Mouse (Mus musculus): ENCODE results near the gene Fdxacb1. TPM values are rescaled to one million over a fixed set of nuclear protein-coding genes. Genes with fewer than 3 reads are reported as not detected.

The Fdxacb1 gene
- polyA plus RNA-seq, 1 experiment from 2014 or later: 7.9 TPM

DNA sequence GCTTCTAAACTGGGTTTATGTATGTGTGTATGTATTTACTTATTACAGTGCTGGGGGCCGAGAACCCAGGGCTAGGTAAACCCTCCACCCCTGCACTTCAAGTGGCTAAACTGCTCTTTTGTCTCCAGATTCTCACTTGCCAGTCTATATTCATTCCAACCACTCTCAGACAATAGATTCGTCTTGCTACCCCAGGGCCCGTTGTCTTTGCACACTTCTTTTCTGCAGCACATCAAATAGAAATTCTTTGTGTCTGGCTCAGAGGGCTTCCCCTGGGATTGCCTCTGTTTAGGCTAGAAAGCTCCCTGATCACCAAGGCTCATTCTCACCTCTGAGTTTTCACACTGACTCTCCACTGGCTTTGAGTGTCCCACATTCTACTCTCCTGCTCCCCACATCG, 35.5 kb upstream of the Fdxacb1 start:
- H3K9ac ChIP-seq (ENCODE audit: low read depth, low read length): no peak overlapping the region
- no peak overlapping the region for H3K4me3 ChIP-seq (replicated peaks; ENCODE audit: low read depth, low read length)
- 0 out of 2 replicates have a peak, but pooled peaks cover 7% of the 10 kb centered on the region for H3K4me1 ChIP-seq (replicated peaks; ENCODE audit: insufficient read depth, low read length)
- DNase-seq (ENCODE audit: low spot score) (no peak), ATAC-seq (replicated peaks; ENCODE audit: low FRiP score, low read depth) (no peak)
- H3K36me3 ChIP-seq (ENCODE audit: insufficient read depth, low read length): no peaks in the 10 kb centered on the region
- no peak overlapping the region for H3K4me2 ChIP-seq (ENCODE audit: low read length)
- TF ChIP-seq CTCF (IDR thresholded peaks at IDR 0.05; ENCODE audit: low read depth): no peak
- no peaks in the 10 kb centered on the region for H3K27me3 ChIP-seq (ENCODE audit: insufficient read depth, low read length)
- H3K9me3 ChIP-seq (replicated peaks; ENCODE audit: low read length): no peaks in the 10 kb centered on the region
- 24% methylated on average over 4 of the region's 4 CpGs for WGBS
- H3K27ac ChIP-seq: no peak overlapping the region

- Histone ChIP-seq H3K36me3 (ENCODE audit: insufficient read depth, low read length) (no peaks in the 10 kb centered on the region), H3K27me3 (ENCODE audit: insufficient read depth, low read length) (no peaks in the 10 kb centered on the region), H3K27ac (no peak overlapping the region), H3K9ac (ENCODE audit: low read depth, low read length) (no peak overlapping the region), H3K4me2 (ENCODE audit: low read length) (no peak overlapping the region), H3K4me1 (replicated peaks; ENCODE audit: insufficient read depth, low read length) (no peaks in the 10 kb centered on the region), H3K9me3 (replicated peaks; ENCODE audit: low read length) (no peaks in the 10 kb centered on the region), H3K4me3 (replicated peaks; ENCODE audit: low read depth, low read length) (no peak overlapping the region)
- WGBS: 1% methylated on average over 9 of the region's 9 CpGs
- ATAC-seq (replicated peaks; ENCODE audit: low FRiP score, low read depth) (no peak), DNase-seq (ENCODE audit: low spot score) (peak; percentile 84)
- TF ChIP-seq CTCF (IDR thresholded peaks at IDR 0.05; ENCODE audit: low read depth): peak; percentile 92
Measured at GRCm38 (mm10) chr9:50734989-50735388, 33.0 kb upstream of the Fdxacb1 start.

DNA sequence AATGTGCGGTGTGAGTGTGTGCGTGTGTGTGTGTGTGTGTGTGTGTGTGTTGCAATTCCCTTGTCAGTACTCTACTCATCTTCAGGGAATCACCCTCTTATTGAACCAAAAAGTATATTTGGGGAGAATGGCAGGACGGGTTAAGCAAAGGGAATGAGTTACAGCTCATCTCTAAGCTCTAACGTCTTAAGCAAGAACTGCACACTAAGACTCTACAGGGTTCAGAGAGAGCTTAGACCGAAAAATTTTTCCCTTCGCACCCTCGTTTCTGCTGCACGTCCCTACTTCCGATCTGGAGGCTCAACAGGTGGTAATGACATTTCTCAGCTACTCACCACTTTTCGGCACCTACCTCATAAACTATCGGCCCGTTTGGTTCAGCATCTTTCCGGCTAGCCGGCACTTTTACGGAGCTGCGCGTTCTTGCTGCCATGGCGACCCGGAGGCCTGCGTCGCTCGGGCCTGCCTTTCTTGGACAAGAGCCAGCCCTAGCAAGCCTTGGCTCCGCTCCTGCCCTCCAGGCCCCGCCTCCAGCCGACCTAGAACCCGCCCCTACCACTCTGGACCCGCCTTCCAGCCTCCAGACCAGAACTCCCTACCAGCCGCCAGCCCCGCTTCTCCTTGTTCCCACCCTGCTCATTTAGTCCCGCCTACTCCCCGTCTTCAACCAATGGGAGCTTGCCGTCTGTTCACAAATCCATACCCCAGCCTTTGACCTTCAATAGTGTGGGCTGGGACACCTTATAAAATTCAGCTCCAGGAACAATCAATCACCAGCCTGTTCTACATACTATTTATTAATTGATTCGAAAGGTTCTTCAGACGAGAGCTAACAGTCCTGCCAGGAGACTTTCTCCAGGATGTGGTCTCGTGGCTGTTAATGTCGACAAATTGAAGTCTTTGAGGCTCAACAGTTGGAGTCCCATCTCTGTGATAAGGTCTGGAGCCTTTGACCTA, 28.8 kb upstream of the Fdxacb1 start, which contains the start of gene Dixdc1:
Dixdc1 (minus strand) TSS at position 604 of the 957 bp plus-strand sequence.
- peak; percentile 96 for DNase-seq (ENCODE audit: low spot score)
- peak; percentile 99 for ATAC-seq (replicated peaks; ENCODE audit: low FRiP score, low read depth)
- H3K4me2 ChIP-seq (ENCODE audit: low read length): peak within 1 kb of the TSS; percentile 57
- H3K4me3 ChIP-seq (replicated peaks; ENCODE audit: low read depth, low read length): peak within 1 kb of the TSS; percentile 27
- no peak within 1 kb of the TSS for H3K27ac ChIP-seq
- H3K9me3 ChIP-seq (replicated peaks; ENCODE audit: low read length): no peaks in the 10 kb centered on the region
- H3K4me1 ChIP-seq (replicated peaks; ENCODE audit: insufficient read depth, low read length): no peaks in the 10 kb centered on the region
- no peak for TF ChIP-seq CTCF (IDR thresholded peaks at IDR 0.05; ENCODE audit: low read depth)
- 12% methylated on average over 36 of the region's 36 CpGs for WGBS
- no peaks in the 10 kb centered on the region for H3K36me3 ChIP-seq (ENCODE audit: insufficient read depth, low read length)
- no peaks in the 10 kb centered on the region for H3K27me3 ChIP-seq (ENCODE audit: insufficient read depth, low read length)
- H3K9ac ChIP-seq (ENCODE audit: low read depth, low read length): no peak within 1 kb of the TSS

DNA sequence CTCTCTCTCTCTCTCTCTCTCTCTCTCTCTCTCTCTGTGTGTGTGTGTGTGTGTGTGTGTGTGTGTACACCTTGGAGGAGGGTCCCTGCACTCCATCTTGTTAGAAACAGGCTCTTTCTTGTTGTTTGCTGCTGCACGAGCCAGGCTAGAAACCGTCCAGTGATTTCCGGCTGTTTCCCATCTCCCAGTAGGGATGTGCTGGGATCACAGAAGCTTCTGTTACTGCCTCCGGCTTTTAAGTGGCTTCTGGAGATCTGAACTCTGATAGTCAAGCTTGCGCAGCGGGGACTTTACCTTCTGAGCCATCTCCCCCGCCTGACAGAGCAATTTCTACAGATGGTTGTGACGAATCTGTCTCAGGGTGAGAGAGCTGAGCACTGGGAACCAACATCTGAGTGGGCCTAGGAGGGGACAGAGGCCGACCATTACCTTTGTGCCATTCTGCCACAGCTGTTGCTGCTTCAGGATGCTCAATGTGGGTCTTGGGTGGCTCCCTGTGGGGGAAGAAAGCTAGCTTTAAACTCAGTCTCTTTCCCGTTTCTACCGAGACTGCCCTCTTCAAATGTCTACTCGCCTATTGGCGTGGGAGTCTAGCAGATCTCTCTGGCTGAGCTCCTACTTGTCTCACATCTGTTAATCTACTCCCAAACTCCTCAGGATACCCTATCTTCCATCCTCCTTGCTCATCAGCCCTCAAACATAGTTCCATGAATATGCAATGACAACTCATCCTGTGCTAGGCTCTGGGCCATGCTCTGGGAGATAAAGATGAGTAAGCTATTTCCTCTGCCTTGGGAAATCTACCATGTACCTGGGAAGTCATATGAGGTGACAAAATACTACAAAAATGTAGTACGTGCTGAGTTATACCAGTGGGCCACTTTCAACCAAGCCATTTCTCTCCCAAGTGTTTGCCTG, 26.9 kb upstream of the Fdxacb1 start:
- ATAC-seq (replicated peaks; ENCODE audit: low FRiP score, low read depth): no peak
- Histone ChIP-seq H3K9ac (ENCODE audit: low read depth, low read length) (no peak overlapping the region), H3K9me3 (replicated peaks; ENCODE audit: low read length) (no peaks in the 10 kb centered on the region), H3K4me2 (ENCODE audit: low read length) (no peak overlapping the region), H3K4me3 (replicated peaks; ENCODE audit: low read depth, low read length) (no peak overlapping the region), H3K27ac (no peak overlapping the region), H3K4me1 (replicated peaks; ENCODE audit: insufficient read depth, low read length) (no peaks in the 10 kb centered on the region), H3K36me3 (ENCODE audit: insufficient read depth, low read length) (no peaks in the 10 kb centered on the region), H3K27me3 (ENCODE audit: insufficient read depth, low read length) (no peaks in the 10 kb centered on the region)
- 77% methylated on average over 14 of the region's 14 CpGs for WGBS
- TF ChIP-seq CTCF (IDR thresholded peaks at IDR 0.05; ENCODE audit: low read depth): no peak
- DNase-seq (ENCODE audit: low spot score): no peak

GRCm38 (mm10) chr9:50742261-50742660, 25.8 kb upstream of the Fdxacb1 start:
- 80% methylated on average over 3 of the region's 3 CpGs for WGBS
- H3K9me3 ChIP-seq (replicated peaks; ENCODE audit: low read length): no peaks in the 10 kb centered on the region
- ATAC-seq (replicated peaks; ENCODE audit: low FRiP score, low read depth): no peak
- H3K27me3 ChIP-seq (ENCODE audit: insufficient read depth, low read length): no peaks in the 10 kb centered on the region
- no peak overlapping the region for H3K27ac ChIP-seq
- no peak overlapping the region for H3K9ac ChIP-seq (ENCODE audit: low read depth, low read length)
- no peak overlapping the region for H3K4me2 ChIP-seq (ENCODE audit: low read length)
- no peak for TF ChIP-seq CTCF (IDR thresholded peaks at IDR 0.05; ENCODE audit: low read depth)
- no peak for DNase-seq (ENCODE audit: low spot score)
- no peak overlapping the region for H3K4me3 ChIP-seq (replicated peaks; ENCODE audit: low read depth, low read length)
- H3K36me3 ChIP-seq (ENCODE audit: insufficient read depth, low read length): no peaks in the 10 kb centered on the region
- no peaks in the 10 kb centered on the region for H3K4me1 ChIP-seq (replicated peaks; ENCODE audit: insufficient read depth, low read length)

DNA sequence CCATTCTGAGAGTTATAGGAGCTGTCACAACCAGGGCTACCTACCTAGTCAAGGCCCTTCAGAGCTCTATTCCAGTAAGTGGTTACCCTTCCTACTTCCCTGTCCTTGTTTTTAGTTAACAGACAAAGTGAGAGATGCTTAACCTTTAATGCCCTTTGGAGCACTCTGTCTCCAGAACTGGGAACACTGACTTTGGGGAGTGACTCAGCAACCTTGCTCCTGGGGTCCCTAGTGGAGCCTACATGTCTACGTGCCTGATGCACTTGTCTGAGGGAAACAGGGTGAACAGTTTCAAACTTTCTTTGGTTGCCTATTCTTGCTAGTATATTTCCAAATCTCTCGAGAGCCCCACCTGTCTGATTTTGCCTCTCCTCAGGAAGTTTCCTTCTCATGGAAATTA, 25.3 kb upstream of the Fdxacb1 start:
- no peak for DNase-seq (ENCODE audit: low spot score)
- no peak overlapping the region for H3K4me3 ChIP-seq (replicated peaks; ENCODE audit: low read depth, low read length)
- no peaks in the 10 kb centered on the region for H3K27me3 ChIP-seq (ENCODE audit: insufficient read depth, low read length)
- no peak overlapping the region for H3K27ac ChIP-seq
- no peaks in the 10 kb centered on the region for H3K9me3 ChIP-seq (replicated peaks; ENCODE audit: low read length)
- no peak overlapping the region for H3K4me2 ChIP-seq (ENCODE audit: low read length)
- 68% methylated on average over 2 of the region's 2 CpGs for WGBS
- no peak for ATAC-seq (replicated peaks; ENCODE audit: low FRiP score, low read depth)
- no peaks in the 10 kb centered on the region for H3K36me3 ChIP-seq (ENCODE audit: insufficient read depth, low read length)
- H3K9ac ChIP-seq (ENCODE audit: low read depth, low read length): no peak overlapping the region
- no peaks in the 10 kb centered on the region for H3K4me1 ChIP-seq (replicated peaks; ENCODE audit: insufficient read depth, low read length)
- no peak for TF ChIP-seq CTCF (IDR thresholded peaks at IDR 0.05; ENCODE audit: low read depth)
